Mouse (Mus musculus): Measurements from ENCODE around the gene Tube1.

DNA sequence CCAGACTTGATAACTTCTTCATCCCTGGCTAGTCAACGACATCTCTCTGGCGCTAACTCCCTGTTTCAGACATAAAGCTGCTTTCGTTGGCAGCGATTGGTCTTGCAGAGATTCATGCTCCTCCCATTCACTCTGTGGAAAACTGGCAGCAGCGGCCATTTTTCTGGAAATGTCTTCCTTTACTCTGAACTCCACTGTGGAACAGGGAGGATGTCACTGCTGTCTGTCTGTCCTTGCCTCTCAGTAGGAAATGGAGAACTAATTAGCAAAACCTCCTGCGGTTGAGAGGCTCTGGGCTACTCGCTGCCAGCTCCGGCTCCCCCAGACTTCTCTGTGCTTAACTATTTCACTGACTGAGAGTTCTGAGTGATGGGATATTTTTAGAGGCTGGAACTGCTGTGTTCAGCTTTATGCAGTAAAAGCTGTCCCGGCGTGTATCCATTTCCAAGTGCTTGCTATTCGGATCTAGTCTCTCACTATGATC lies 31.9 kb downstream of the Tube1 start:
- TF ChIP-seq CTCF (IDR thresholded peaks at IDR 0.05; ENCODE audit: insufficient read depth, low read depth, low read length) = no peak
- TF ChIP-seq POLR2A (IDR thresholded peaks at IDR 0.05; ENCODE audit: insufficient read depth, low read depth, low read length) = no peak
